Mouse (Mus musculus): Measurements from ENCODE around the gene Gm12169. TPM values are rescaled to one million over a fixed set of nuclear protein-coding genes. Genes with fewer than 3 reads are reported as not detected.

Gm12169 gene
- polyA plus RNA-seq, 1 experiment from 2014 or later: not detected

GRCm38 (mm10) chr11:46522719-46523118 lies 1.3 kb upstream of the Gm12169 start:
- no peak for ATAC-seq (replicated peaks; ENCODE audit: insufficient number of reproducible peaks, low FRiP score, low TSS enrichment)
- WGBS (ENCODE audit: insufficient replicate concordance): 68% methylated on average over 3 of the region's 3 CpGs
- H3K36me3 ChIP-seq (ENCODE audit: control insufficient read depth, insufficient read depth, low read length): no peaks in the 10 kb centered on the region
- H3K4me1 ChIP-seq (ENCODE audit: control insufficient read depth, insufficient read depth, low read length): no peaks in the 10 kb centered on the region
- H3K27ac ChIP-seq (ENCODE audit: low read depth, low read length): no peak overlapping the region
- H3K9ac ChIP-seq (ENCODE audit: low read depth, low read length): no peak overlapping the region
- H3K27me3 ChIP-seq (ENCODE audit: control insufficient read depth, insufficient read depth, low read length): no peaks in the 10 kb centered on the region
- no peaks in the 10 kb centered on the region for H3K9me3 ChIP-seq (replicated peaks; ENCODE audit: control insufficient read depth, low read length)
- H3K4me2 ChIP-seq: no peak overlapping the region
- no peak overlapping the region for H3K4me3 ChIP-seq (ENCODE audit: low read depth, low read length)

- no peaks in the 10 kb centered on the region for H3K9me3 ChIP-seq (replicated peaks; ENCODE audit: control insufficient read depth, low read length)
- no peak for ATAC-seq (replicated peaks; ENCODE audit: insufficient number of reproducible peaks, low FRiP score, low TSS enrichment)
- H3K4me1 ChIP-seq (ENCODE audit: control insufficient read depth, insufficient read depth, low read length): no peaks in the 10 kb centered on the region
- no peaks in the 10 kb centered on the region for H3K36me3 ChIP-seq (ENCODE audit: control insufficient read depth, insufficient read depth, low read length)
- no peak overlapping the region for H3K4me2 ChIP-seq
- no peak overlapping the region for H3K4me3 ChIP-seq (ENCODE audit: low read depth, low read length)
- no peaks in the 10 kb centered on the region for H3K27me3 ChIP-seq (ENCODE audit: control insufficient read depth, insufficient read depth, low read length)
- no peak overlapping the region for H3K27ac ChIP-seq (ENCODE audit: low read depth, low read length)
- no peak overlapping the region for H3K9ac ChIP-seq (ENCODE audit: low read depth, low read length)
- 82% methylated on average over 4 of the region's 4 CpGs for WGBS (ENCODE audit: insufficient replicate concordance)
Measured at GRCm38 (mm10) chr11:46530149-46530548, 6.1 kb downstream of the Gm12169 start.

- no peaks in the 10 kb centered on the region for H3K36me3 ChIP-seq (ENCODE audit: control insufficient read depth, insufficient read depth, low read length)
- WGBS (ENCODE audit: insufficient replicate concordance): 75% methylated on average over 4 of the region's 4 CpGs
Measured at GRCm38 (mm10) chr11:46536978-46537377, 13.0 kb downstream of the Gm12169 start.

GRCm38 (mm10) chr11:46543530-46543929 lies 19.5 kb downstream of the Gm12169 start:
- Histone ChIP-seq H3K27me3 (ENCODE audit: control insufficient read depth, insufficient read depth, low read length) (no peaks in the 10 kb centered on the region), H3K9ac (ENCODE audit: low read depth, low read length) (no peak overlapping the region), H3K36me3 (ENCODE audit: control insufficient read depth, insufficient read depth, low read length) (no peaks in the 10 kb centered on the region), H3K4me1 (ENCODE audit: control insufficient read depth, insufficient read depth, low read length) (no peaks in the 10 kb centered on the region), H3K4me3 (ENCODE audit: low read depth, low read length) (no peak overlapping the region), H3K4me2 (no peak overlapping the region), H3K9me3 (replicated peaks; ENCODE audit: control insufficient read depth, low read length) (no peaks in the 10 kb centered on the region), H3K27ac (ENCODE audit: low read depth, low read length) (no peak overlapping the region)
- 61% methylated on average over 2 of the region's 2 CpGs for WGBS (ENCODE audit: insufficient replicate concordance)
- no peak for ATAC-seq (replicated peaks; ENCODE audit: insufficient number of reproducible peaks, low FRiP score, low TSS enrichment)

More at GRCm38 (mm10) chr11:46536978-46537377, 13.0 kb downstream of the Gm12169 start:
- Histone ChIP-seq H3K9ac (ENCODE audit: low read depth, low read length) (no peak overlapping the region), H3K4me2 (no peak overlapping the region), H3K4me3 (ENCODE audit: low read depth, low read length) (no peak overlapping the region), H3K9me3 (replicated peaks; ENCODE audit: control insufficient read depth, low read length) (no peaks in the 10 kb centered on the region), H3K27ac (ENCODE audit: low read depth, low read length) (no peak overlapping the region), H3K27me3 (ENCODE audit: control insufficient read depth, insufficient read depth, low read length) (no peaks in the 10 kb centered on the region), H3K4me1 (ENCODE audit: control insufficient read depth, insufficient read depth, low read length) (no peaks in the 10 kb centered on the region)
- no peak for ATAC-seq (replicated peaks; ENCODE audit: insufficient number of reproducible peaks, low FRiP score, low TSS enrichment)

- H3K36me3 ChIP-seq (ENCODE audit: control insufficient read depth, insufficient read depth, low read length): no peaks in the 10 kb centered on the region
- no peak overlapping the region for H3K4me3 ChIP-seq (ENCODE audit: low read depth, low read length)
- H3K4me1 ChIP-seq (ENCODE audit: control insufficient read depth, insufficient read depth, low read length): no peaks in the 10 kb centered on the region
- WGBS (ENCODE audit: insufficient replicate concordance): 81% methylated on average over 4 of the region's 4 CpGs
- no peaks in the 10 kb centered on the region for H3K9me3 ChIP-seq (replicated peaks; ENCODE audit: control insufficient read depth, low read length)
- H3K27ac ChIP-seq (ENCODE audit: low read depth, low read length): no peak overlapping the region
- no peak for ATAC-seq (replicated peaks; ENCODE audit: insufficient number of reproducible peaks, low FRiP score, low TSS enrichment)
- no peak overlapping the region for H3K9ac ChIP-seq (ENCODE audit: low read depth, low read length)
- no peak overlapping the region for H3K4me2 ChIP-seq
- H3K27me3 ChIP-seq (ENCODE audit: control insufficient read depth, insufficient read depth, low read length): no peaks in the 10 kb centered on the region
Measured at GRCm38 (mm10) chr11:46549721-46550120, 25.7 kb downstream of the Gm12169 start.

- H3K36me3 ChIP-seq (ENCODE audit: control insufficient read depth, insufficient read depth, low read length): no peaks in the 10 kb centered on the region
- no peak for ATAC-seq (replicated peaks; ENCODE audit: insufficient number of reproducible peaks, low FRiP score, low TSS enrichment)
- no peaks in the 10 kb centered on the region for H3K4me1 ChIP-seq (ENCODE audit: control insufficient read depth, insufficient read depth, low read length)
- no peak overlapping the region for H3K27ac ChIP-seq (ENCODE audit: low read depth, low read length)
- H3K4me3 ChIP-seq (ENCODE audit: low read depth, low read length): no peak overlapping the region
- no peaks in the 10 kb centered on the region for H3K27me3 ChIP-seq (ENCODE audit: control insufficient read depth, insufficient read depth, low read length)
- WGBS (ENCODE audit: insufficient replicate concordance): 72% methylated on average over 3 of the region's 3 CpGs
- no peak overlapping the region for H3K9ac ChIP-seq (ENCODE audit: low read depth, low read length)
- H3K9me3 ChIP-seq (replicated peaks; ENCODE audit: control insufficient read depth, low read length): no peaks in the 10 kb centered on the region
- H3K4me2 ChIP-seq: no peak overlapping the region
Measured at GRCm38 (mm10) chr11:46552741-46553140, 28.7 kb downstream of the Gm12169 start.

GRCm38 (mm10) chr11:46561096-46561495 lies 37.1 kb downstream of the Gm12169 start:
- Histone ChIP-seq H3K4me2 (no peak overlapping the region), H3K36me3 (ENCODE audit: control insufficient read depth, insufficient read depth, low read length) (no peaks in the 10 kb centered on the region), H3K27me3 (ENCODE audit: control insufficient read depth, insufficient read depth, low read length) (no peaks in the 10 kb centered on the region), H3K4me1 (ENCODE audit: control insufficient read depth, insufficient read depth, low read length) (no peaks in the 10 kb centered on the region), H3K27ac (ENCODE audit: low read depth, low read length) (no peak overlapping the region), H3K9me3 (replicated peaks; ENCODE audit: control insufficient read depth, low read length) (no peaks in the 10 kb centered on the region), H3K9ac (ENCODE audit: low read depth, low read length) (no peak overlapping the region), H3K4me3 (ENCODE audit: low read depth, low read length) (no peak overlapping the region)
- 79% methylated on average over 4 of the region's 4 CpGs for WGBS (ENCODE audit: insufficient replicate concordance)
- no peak for ATAC-seq (replicated peaks; ENCODE audit: insufficient number of reproducible peaks, low FRiP score, low TSS enrichment)

- no peak overlapping the region for H3K4me2 ChIP-seq
- no peak overlapping the region for H3K4me3 ChIP-seq (ENCODE audit: low read depth, low read length)
- no peaks in the 10 kb centered on the region for H3K9me3 ChIP-seq (replicated peaks; ENCODE audit: control insufficient read depth, low read length)
- no peaks in the 10 kb centered on the region for H3K27me3 ChIP-seq (ENCODE audit: control insufficient read depth, insufficient read depth, low read length)
- no peak overlapping the region for H3K27ac ChIP-seq (ENCODE audit: low read depth, low read length)
- no peak for ATAC-seq (replicated peaks; ENCODE audit: insufficient number of reproducible peaks, low FRiP score, low TSS enrichment)
- no peaks in the 10 kb centered on the region for H3K4me1 ChIP-seq (ENCODE audit: control insufficient read depth, insufficient read depth, low read length)
- 40% methylated on average over 1 of the region's 1 CpGs for WGBS (ENCODE audit: insufficient replicate concordance)
- no peak overlapping the region for H3K9ac ChIP-seq (ENCODE audit: low read depth, low read length)
- no peaks in the 10 kb centered on the region for H3K36me3 ChIP-seq (ENCODE audit: control insufficient read depth, insufficient read depth, low read length)
Measured at GRCm38 (mm10) chr11:46564671-46565070, 40.7 kb downstream of the Gm12169 start.

GRCm38 (mm10) chr11:46565967-46566366 lies 42.0 kb downstream of the Gm12169 start:
- no peaks in the 10 kb centered on the region for H3K36me3 ChIP-seq (ENCODE audit: control insufficient read depth, insufficient read depth, low read length)
- H3K9ac ChIP-seq (ENCODE audit: low read depth, low read length): no peak overlapping the region
- ATAC-seq (replicated peaks; ENCODE audit: insufficient number of reproducible peaks, low FRiP score, low TSS enrichment): no peak
- H3K27ac ChIP-seq (ENCODE audit: low read depth, low read length): no peak overlapping the region
- H3K27me3 ChIP-seq (ENCODE audit: control insufficient read depth, insufficient read depth, low read length): no peaks in the 10 kb centered on the region
- 92% methylated on average over 2 of the region's 2 CpGs for WGBS (ENCODE audit: insufficient replicate concordance)
- no peak overlapping the region for H3K4me2 ChIP-seq
- H3K4me1 ChIP-seq (ENCODE audit: control insufficient read depth, insufficient read depth, low read length): no peaks in the 10 kb centered on the region
- no peak overlapping the region for H3K4me3 ChIP-seq (ENCODE audit: low read depth, low read length)
- no peaks in the 10 kb centered on the region for H3K9me3 ChIP-seq (replicated peaks; ENCODE audit: control insufficient read depth, low read length)
